8 mouse cellular contexts compared by ENCODE assay signal in the genomic region with DNA sequence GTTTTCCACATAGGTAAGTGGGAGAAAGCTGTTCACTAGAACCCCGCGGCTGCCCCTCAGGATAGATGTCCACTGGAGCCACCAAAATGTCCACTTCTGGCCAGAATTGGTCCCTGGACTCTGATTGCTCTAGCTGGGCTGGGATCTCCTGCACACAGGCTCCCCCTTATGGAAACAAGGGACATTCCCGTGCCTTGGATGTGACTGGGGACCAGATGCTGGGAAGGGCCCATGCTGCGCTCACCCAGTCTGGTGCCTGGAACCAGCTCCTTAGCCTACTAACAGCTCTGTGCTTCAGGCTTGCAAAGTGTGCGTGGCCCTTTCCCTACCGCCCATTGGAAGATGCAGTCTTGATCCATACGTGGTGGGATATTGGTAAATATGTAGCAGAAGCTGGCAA.
DNase-seq lines count a peak whose midpoint lies in the region; ATAC-seq and TF ChIP-seq lines count a peak whose summit lies in the region.

No protein-coding gene starts in this region.

- H3K27ac ChIP-seq in liver, embryonic 12.5 days = no peak overlapping the region
- H3K27ac ChIP-seq in liver, embryonic 14.5 days = no peak overlapping the region
- H3K27ac ChIP-seq in stomach, embryonic 16.5 days (ENCODE audit: low read length) = no peak overlapping the region

- H3K4me2 ChIP-seq in liver, embryonic 12.5 days = no peak overlapping the region
- H3K4me2 ChIP-seq in liver, embryonic 14.5 days (ENCODE audit: low read depth) = no peak overlapping the region
- H3K4me2 ChIP-seq in stomach, embryonic 16.5 days (ENCODE audit: low read depth, low read length) = no peak overlapping the region

- DNase-seq in liver = peak; percentile 18
- peak; percentile 91 for DNase-seq in cerebellum, adult 9-10 months
- DNase-seq in frontal cortex, postnatal 14 days (ENCODE audit: low spot score in 2 of 2) = peak; percentile 24 to 34
- DNase-seq in kidney, postnatal 10 days = peak; percentile 63
- no peak for DNase-seq in liver, embryonic 14.5 days (ENCODE audit: low read depth in 3 of 3, low spot score in 3 of 3)
- no peak for DNase-seq in urinary bladder, adult 2 months (ENCODE audit: low spot score)

- WGBS in liver, embryonic 12.5 days (ENCODE audit: insufficient replicate concordance) = 22% methylated on average over 7 of the region's 7 CpGs
- 22% methylated on average over 7 of the region's 7 CpGs for WGBS in liver, embryonic 14.5 days (ENCODE audit: insufficient replicate concordance)
- whole genome bisulfite sequencing in stomach, embryonic 16.5 days = 28% methylated on average over 7 of the region's 7 CpGs

- H3K4me3 ChIP-seq in liver, embryonic 12.5 days = no peak overlapping the region
- H3K4me3 ChIP-seq in liver, embryonic 14.5 days (ENCODE audit: insufficient read depth in 1 of 2, low read depth in 2 of 2, low read length in 2 of 2) = no peak overlapping the region
- no peak overlapping the region for H3K4me3 ChIP-seq in stomach, embryonic 16.5 days (replicated peaks; ENCODE audit: low read length)

- no peak for ATAC-seq in liver, embryonic 12.5 days
- ATAC-seq in liver, embryonic 14.5 days (ENCODE audit: insufficient read depth) = no peak
- ATAC-seq in stomach, embryonic 16.5 days (ENCODE audit: insufficient read depth, low FRiP score) = 0 out of 2 replicates have a peak, but pooled peaks have one; percentile 48

- no peak for TF ChIP-seq EP300 in liver, embryonic 14.5 days (IDR thresholded peaks at IDR 0.05; ENCODE audit: low read depth)

- peaks cover 4% of the 10 kb centered on the region; the same call in 1 of the 2 replicates for H3K27me3 ChIP-seq in liver, embryonic 12.5 days (replicated peaks)
- no peaks in the 10 kb centered on the region for H3K27me3 ChIP-seq in liver, embryonic 14.5 days (ENCODE audit: control insufficient read depth, insufficient read depth, low read length)
- H3K27me3 ChIP-seq in stomach, embryonic 16.5 days (ENCODE audit: control insufficient read depth, insufficient read depth, low read length) = no peaks in the 10 kb centered on the region

- H3K9me3 ChIP-seq in liver, embryonic 12.5 days (replicated peaks) = no peaks in the 10 kb centered on the region
- H3K9me3 ChIP-seq in liver, embryonic 14.5 days (ENCODE audit: control insufficient read depth, low read length) = no peaks in the 10 kb centered on the region
- no peaks in the 10 kb centered on the region for H3K9me3 ChIP-seq in stomach, embryonic 16.5 days (replicated peaks; ENCODE audit: control insufficient read depth, low read length)

- no peak overlapping the region for H3K9ac ChIP-seq in liver, embryonic 12.5 days
- no peak overlapping the region for H3K9ac ChIP-seq in liver, embryonic 14.5 days (replicated peaks)
- H3K9ac ChIP-seq in stomach, embryonic 16.5 days (ENCODE audit: low read length) = no peak overlapping the region

- peak; percentile 52 for TF ChIP-seq CTCF in liver, embryonic 14.5 days (IDR thresholded peaks at IDR 0.05; ENCODE audit: low read depth)

- H3K36me3 ChIP-seq in liver, embryonic 12.5 days = no peaks in the 10 kb centered on the region
- no peaks in the 10 kb centered on the region for H3K36me3 ChIP-seq in liver, embryonic 14.5 days (replicated peaks; ENCODE audit: control insufficient read depth, insufficient read depth, low read depth)
- no peaks in the 10 kb centered on the region for H3K36me3 ChIP-seq in stomach, embryonic 16.5 days (ENCODE audit: control insufficient read depth, insufficient read depth, low read length)

- H3K4me1 ChIP-seq in liver, embryonic 12.5 days = no peaks in the 10 kb centered on the region
- H3K4me1 ChIP-seq in liver, embryonic 14.5 days (replicated peaks; ENCODE audit: control insufficient read depth in 2 of 2, insufficient read depth in 2 of 2, low read length in 1 of 2) = no peaks in the 10 kb centered on the region
- H3K4me1 ChIP-seq in stomach, embryonic 16.5 days (ENCODE audit: control insufficient read depth, insufficient read depth, low read length) = no peaks in the 10 kb centered on the region

Comparison
In these comparisons a context has a peak if more than half of its experiments do, and no peak if none do; other contexts are left out.
1. DNase-seq: peak in liver (single experiment), cerebellum, adult 9-10 months (single experiment), frontal cortex, postnatal 14 days (2 of 2) and kidney, postnatal 10 days (single experiment); none in liver, embryonic 14.5 days (0 of 3) and urinary bladder, adult 2 months (single experiment).